Mouse (Mus musculus) erythroblast, embryonic 14.5 days (primary cell): Measurements from ENCODE around the gene Dnaaf3.

Experiments
- GATA1 ChIP-seq: IDR thresholded peaks from 2 replicates; pipeline ENCODE4 v1.6.1; 2012; ENCODE audit warnings: low read length, inconsistent platforms, mixed read lengths
- TAL1 ChIP-seq: IDR thresholded peaks from 3 replicates; pipeline ENCODE4 v1.6.1; 2012; ENCODE audit warnings: low read length, inconsistent platforms, mixed read lengths

GRCm38 (mm10) chr7:4501558-4502397 is 30.5 kb downstream of the Dnaaf3 start, which contains the start of gene Ppp1r12c:
- TF ChIP-seq TAL1 (no peak), GATA1 (no peak)
